Mouse (Mus musculus): ENCODE results near the gene Gngt2.

Gngt2 gene

GRCm38 (mm10) chr11:95838999-95839868 lies 2.2 kb downstream of the Gngt2 start:
- no peak for DNase-seq (ENCODE audit: extremely low read depth, insufficient read length, low spot score)

- no peak for DNase-seq (ENCODE audit: extremely low read depth, insufficient read length, low spot score)
These were observed 3.9 kb downstream of the Gngt2 start for GRCm38 (mm10) chr11:95840694-95841497.

- no peak for DNase-seq (ENCODE audit: extremely low read depth, insufficient read length, low spot score)
These were observed 4.4 kb downstream of the Gngt2 start for GRCm38 (mm10) chr11:95841498-95841830.

DNA sequence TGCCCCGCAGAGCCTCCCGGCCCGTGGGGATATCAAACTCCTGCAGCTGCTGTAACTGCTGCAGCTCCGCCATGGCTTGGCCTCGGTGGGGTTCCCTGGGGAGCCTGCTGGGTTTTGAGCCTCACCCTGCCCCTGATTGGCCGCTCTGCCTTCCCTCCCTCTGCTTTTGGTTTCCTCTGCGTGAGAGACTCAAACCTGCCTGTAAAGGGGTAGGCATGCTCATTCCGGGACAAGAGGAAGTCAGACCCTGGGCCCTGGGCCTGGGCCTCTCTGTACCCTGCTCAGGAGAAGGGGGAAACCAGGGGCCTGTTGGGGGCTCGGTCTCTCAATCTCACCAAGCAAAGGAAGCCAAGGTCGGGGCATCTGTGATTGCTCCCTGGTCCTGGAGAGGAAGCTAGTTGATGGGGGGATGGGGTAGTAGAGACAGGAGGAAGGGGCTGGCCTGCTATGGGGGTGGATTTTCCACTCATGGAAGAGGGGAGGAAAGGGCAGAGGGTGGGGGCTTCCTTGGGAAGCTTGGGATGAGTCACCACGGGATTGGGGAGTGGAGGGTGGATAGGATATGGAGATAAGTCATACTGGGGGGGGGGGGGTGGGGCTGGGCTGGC lies 5.2 kb downstream of the Gngt2 start, which contains the start of gene Abi3:
Gene Abi3, minus strand, starts transcription at position 403 of the 608 bp plus-strand sequence.
- no peak for DNase-seq (ENCODE audit: extremely low read depth, insufficient read length, low spot score)

DNA sequence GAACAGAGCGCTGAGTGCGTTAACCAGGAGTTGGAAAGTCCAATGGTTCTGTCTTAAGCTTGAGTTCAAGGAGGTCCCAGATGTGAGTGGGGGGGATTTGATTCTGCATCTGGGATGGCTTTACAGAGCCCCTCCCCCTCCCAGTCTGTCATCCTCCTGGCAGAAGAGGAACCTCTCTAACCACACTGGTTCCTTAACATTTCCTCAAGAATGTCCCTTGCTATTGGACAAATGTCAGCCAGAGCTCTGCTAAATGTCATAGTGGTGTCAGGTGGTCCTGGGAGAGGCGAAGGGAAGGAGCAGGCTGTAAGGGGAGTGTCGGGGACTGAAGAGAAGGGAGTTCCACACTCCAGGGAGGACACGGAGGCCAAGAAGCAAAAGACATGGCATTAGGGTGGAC lies 5.9 kb downstream of the Gngt2 start:
- no peak for DNase-seq (ENCODE audit: extremely low read depth, insufficient read length, low spot score)

- no peak for DNase-seq (ENCODE audit: extremely low read depth, insufficient read length, low spot score)
These were observed 6.5 kb downstream of the Gngt2 start for GRCm38 (mm10) chr11:95843421-95843950.

GRCm38 (mm10) chr11:95844935-95845334 lies 7.9 kb downstream of the Gngt2 start:
- no peak for DNase-seq (ENCODE audit: extremely low read depth, insufficient read length, low spot score)

- no peak for DNase-seq (ENCODE audit: extremely low read depth, insufficient read length, low spot score)
These were observed 13.9 kb downstream of the Gngt2 start for GRCm38 (mm10) chr11:95850898-95851297.

DNA sequence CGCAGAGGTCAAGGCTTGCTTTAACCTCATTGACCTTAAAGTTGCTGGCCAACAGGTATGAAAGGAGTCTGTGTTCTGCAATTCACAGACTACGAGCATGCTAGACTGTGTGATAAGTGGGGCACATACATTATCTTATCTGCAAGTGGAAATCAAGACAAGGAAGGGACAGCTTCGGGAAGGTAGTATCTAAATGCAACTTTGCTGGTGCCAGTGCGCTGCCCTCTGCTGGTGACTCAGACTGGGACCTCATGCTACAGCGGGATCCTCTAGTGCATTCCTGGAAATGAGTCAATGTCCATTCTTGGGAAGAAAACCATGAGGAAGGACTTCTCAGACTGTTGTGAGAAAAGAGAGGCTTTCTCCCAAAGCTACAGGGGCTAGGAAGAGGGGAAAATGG lies 16.7 kb downstream of the Gngt2 start:
- peak; percentile 57 for DNase-seq (ENCODE audit: extremely low read depth, insufficient read length, low spot score)

DNA sequence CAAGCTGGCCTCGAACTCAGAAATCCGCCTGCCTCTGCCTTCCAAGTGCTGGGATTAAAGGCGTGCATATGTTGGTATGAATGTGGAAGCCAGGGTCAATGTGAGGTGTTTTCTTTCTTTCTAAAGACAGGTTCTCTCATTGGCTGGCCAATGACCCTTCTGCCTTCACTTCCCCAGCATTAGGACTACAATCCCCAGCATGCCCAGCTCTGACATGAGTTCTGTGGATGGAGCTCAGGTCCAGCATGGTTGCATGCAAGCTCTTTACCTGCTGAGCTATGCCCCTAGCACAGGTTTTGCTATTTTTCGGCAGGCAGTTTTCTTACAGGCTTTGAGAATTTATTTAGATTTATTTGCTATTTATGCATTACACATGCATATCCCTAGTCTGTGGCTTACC lies 20.3 kb downstream of the Gngt2 start:
- DNase-seq (ENCODE audit: extremely low read depth, insufficient read length, low spot score), result no peak

GRCm38 (mm10) chr11:95857716-95858527 lies 20.9 kb downstream of the Gngt2 start:
- DNase-seq (ENCODE audit: extremely low read depth, insufficient read length, low spot score), result no peak

DNA sequence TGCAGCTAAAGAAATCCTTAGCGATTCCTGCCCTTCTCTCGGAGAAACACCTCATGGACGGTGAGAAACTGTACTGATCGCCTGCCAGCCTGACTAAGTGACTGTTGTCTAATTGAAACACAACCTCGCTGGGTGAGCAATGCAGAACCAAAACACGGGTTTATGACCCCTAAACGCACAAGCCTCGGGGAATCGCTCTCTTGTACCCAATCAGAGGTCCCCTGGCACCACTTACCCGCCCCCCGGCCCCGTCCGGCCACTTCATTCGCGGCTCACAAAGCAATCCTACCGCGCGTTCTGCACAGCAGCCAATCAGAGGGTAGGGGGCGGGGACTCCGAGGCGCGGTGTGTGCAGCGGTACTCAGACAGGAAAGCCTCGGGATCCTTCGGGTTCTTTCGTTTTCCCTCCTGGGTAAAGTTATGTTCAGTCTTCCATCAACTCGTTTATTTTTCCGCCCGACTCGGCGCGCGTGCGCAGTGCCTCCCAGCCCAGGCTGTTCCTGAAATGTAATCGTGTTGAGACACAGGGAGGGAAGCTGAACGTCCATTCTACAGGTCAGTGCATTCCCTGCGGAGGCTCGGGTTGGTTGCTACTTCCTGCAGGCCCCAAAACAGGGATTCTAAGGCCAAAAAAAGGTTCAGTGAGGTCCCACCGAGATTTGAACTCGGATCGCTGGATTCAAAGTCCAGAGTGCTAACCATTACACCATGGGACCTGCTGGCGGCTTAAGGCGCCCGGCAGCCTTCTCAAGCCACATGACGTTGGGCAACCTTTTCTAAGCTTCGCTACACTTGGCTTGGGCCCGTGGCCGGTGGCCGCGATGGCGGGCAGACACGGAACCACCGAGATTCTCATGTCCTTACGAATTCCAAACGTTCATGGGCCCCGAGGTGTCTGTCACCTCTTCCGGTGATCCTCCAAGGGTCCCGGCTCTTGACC lies 21.8 kb downstream of the Gngt2 start:
- peak; percentile 99 for DNase-seq (ENCODE audit: extremely low read depth, insufficient read length, low spot score)

- DNase-seq (ENCODE audit: extremely low read depth, insufficient read length, low spot score), result peak; percentile 92
These were observed 22.4 kb downstream of the Gngt2 start for GRCm38 (mm10) chr11:95859468-95859855.

DNA sequence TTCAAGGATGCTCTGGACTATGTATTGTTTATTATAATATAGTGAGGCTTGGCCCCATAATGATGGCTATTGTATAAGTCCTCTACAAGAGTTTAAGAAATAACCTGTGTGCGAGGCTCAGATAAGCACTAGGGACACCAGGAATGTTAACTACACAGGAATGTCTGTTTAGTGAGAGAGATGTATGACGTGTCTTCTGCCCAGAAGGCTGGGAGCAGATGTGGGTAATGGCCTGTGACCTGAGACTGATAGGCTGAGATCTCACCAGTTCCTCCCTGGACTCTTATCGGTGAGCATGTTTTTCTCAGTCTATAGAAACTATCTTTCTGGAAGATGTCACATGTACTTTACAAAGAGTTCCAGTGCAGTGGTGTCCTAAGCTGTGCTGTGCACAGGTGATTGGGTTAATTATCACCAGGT lies 23.1 kb downstream of the Gngt2 start:
- DNase-seq (ENCODE audit: extremely low read depth, insufficient read length, low spot score), result peak; percentile 29

DNA sequence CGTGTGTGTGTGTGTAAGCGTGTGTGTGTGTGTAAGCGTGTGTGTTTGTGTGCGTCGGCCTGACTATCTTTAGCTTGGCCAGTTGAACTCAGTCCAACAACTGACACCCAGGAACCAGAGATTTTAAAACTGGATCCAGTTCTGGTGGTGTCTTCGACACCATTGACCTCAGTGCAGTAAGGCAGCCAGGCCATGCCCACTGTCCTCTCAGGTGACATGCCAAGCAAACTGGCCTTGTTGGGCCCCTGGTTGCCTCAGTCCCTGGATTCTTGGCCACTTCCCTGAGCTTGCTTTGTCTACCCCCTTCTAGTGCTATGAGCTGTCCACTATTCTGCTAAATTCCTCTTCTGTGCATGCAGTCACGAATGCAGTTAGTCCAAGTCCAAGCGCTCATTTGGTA lies 24.4 kb downstream of the Gngt2 start:
- no peak for DNase-seq (ENCODE audit: extremely low read depth, insufficient read length, low spot score)

DNA sequence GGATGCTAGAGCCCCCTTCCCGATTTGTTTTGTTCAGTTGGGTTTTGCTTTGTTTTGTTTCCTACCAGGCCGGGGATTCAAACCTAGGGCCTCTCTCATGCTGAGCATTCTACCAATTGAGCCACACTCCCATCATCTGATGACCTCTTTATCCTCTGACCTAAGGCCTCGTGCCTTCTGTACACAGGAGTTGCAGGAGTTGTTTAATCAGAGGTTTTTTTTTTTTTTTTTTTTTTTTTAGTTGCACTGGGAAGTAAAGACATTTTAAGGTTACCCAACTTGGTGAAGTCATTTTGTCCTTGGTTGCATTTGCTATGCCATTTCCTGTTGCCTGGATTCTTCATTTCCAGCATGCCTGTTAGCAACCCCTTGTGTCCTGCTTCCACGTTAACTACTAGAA lies 32.4 kb downstream of the Gngt2 start:
- DNase-seq (ENCODE audit: extremely low read depth, insufficient read length, low spot score), result no peak

- DNase-seq (ENCODE audit: extremely low read depth, insufficient read length, low spot score), result no peak
These were observed 33.0 kb downstream of the Gngt2 start for GRCm38 (mm10) chr11:95869918-95870470.

DNA sequence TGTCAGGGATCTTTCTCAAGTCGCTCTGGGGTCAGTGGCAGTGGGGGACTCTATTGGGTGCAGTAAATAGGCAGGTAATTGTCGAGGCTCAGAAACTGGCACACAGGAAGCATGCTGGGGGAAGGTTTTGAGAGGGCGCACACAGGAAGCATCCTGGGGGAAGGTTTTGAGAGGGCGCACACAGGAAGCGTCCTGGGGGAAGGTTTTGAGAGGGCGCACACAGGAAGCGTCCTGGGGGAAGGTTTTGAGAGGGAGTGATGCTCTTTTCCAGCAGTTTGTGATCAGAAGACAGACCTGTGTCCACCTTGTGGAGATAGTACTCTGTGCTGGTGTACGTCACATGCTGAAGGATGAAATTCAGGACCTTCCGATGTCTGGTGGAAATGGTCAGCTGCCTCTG lies 38.8 kb downstream of the Gngt2 start:
- peak; percentile 62 for DNase-seq (ENCODE audit: extremely low read depth, insufficient read length, low spot score)

DNA sequence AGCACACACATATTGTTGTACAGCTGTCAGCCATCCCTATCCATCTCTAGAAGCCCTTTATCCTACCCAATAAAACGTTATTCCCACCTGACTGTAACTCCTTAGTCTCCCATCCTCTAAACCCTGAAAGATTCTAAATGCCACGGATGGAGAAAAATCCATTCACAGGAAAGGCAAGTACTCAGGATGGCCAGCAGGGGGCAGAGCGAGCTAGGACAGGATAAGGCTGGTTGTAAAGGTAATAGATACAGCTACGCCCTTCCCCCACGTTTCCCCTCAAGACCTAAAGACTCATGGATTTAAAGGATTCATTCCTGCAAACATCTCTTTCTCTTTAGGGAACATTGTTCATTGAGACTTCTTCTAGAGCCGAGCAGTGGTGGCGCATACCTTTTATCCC lies 39.3 kb downstream of the Gngt2 start:
- no peak for DNase-seq (ENCODE audit: extremely low read depth, insufficient read length, low spot score)
